Mouse (Mus musculus) right cerebral cortex, postnatal 14 days (tissue): Measurements from ENCODE around the gene Dnaic2.

Source experiments
- DNase-seq: peaks from one replicate; pipeline ENCODE4 v3.0.0; 2022

The Dnaic2 gene

GRCm38 (mm10) chr11:114802540-114803267 lies 75.5 kb downstream of the Dnaic2 start:
- DNase-seq: no peak

- no peak for DNase-seq
Observed at GRCm38 (mm10) chr11:114803990-114804389, 76.8 kb downstream of the Dnaic2 start.

GRCm38 (mm10) chr11:114807025-114807424 lies 79.8 kb downstream of the Dnaic2 start:
- no peak for DNase-seq
